Mouse (Mus musculus) lung, postnatal 0 days (tissue): ENCODE measurements at regions not wholly inside any gene's neighbourhood (a gene's known extent, or its start where the extent isn't known, plus 50 kb on each side); places are given as distances from the start of the nearest gene placed in this dataset.

ENCODE experiments used
- CTCF ChIP-seq: IDR thresholded peaks from 2 replicates; pipeline ENCODE4 v1.5.1; 2016; ENCODE audit warnings: antibody characterized with exemption, mild to moderate bottlenecking
- EP300 ChIP-seq: IDR thresholded peaks from 2 replicates; pipeline ENCODE4 v1.6.1; 2016; ENCODE audit warnings: antibody characterized with exemption, mild to moderate bottlenecking, control low read depth

GRCm38 (mm10) chr3:39944581-39944980 lies 586.5 kb upstream of the Intu start:
- TF ChIP-seq CTCF (no peak), EP300 (no peak)
